Mouse (Mus musculus) heart, postnatal 10 days (tissue): ENCODE data around the gene Olfr702. TPM values are rescaled to one million over a fixed set of nuclear protein-coding genes. Genes with fewer than 3 reads are reported as not detected.
A peak's percentile ranks its signal among the peaks of the same experiment; 100 is the strongest.

ENCODE experiments used
- DNase-seq, 2 experiments: peaks; one replicate each; pipeline ENCODE4 v3.0.0; 2021
- intact Hi-C: fragments of 180-260 bp; cut with DNase I; formaldehyde crosslinking; loops from one replicate; pipeline ENCODE4 v1.15.1; 2025
- total RNA-seq, 2 experiments: library from RNA; stranded (reverse); gene quantifications; 2 replicates each; pipeline ENCODE4 v1.2.3; 2021

Gene Olfr702
- total RNA-seq: not detected

DNA sequence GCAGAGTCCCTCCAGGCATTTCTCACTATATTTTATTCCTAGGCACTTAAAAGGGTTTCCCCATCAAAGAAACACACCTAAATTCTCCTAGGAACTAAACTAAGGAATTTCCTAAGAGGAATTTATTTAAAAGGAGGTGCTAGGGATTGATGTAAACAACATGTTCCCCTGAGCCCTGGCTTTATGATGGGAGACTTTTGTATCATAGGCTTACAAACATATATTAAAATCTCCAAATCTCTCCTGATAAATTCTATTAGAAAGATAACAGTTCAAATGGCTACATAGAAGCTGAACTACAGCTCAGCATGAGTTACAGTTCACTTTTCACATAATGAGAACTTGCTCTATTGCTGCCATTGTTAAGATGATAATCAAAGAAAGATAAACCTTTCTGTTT, at the start of gene Olfr702:
Olfr702 (minus strand) TSS at position 101 of the 400 bp plus-strand sequence.
- intact Hi-C loops: no loop called here

DNA sequence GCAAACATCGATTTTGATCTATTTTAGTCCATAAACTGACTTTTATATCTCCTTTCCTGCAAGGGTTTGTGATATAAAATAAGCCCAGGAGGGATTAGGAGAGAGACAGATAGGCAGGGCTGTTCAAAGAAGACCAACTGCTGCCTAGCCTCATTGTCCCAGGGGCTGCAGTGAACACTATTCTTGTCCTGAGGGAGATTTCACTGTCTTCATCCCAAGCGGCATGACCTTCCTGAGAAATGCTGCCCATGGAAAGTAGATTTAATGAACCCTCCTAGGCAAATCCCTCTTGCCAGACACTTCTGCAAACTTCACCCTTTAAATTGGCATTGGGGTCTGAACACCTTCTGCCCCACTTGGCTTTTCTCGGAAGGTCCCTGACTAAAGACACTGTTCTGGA, 43.1 kb upstream of the Olfr702 start, which contains the start of gene Olfr705:
Olfr705 (minus strand) TSS at position 101 of the 400 bp plus-strand sequence.
- intact Hi-C loops: no loop called here
- no peak for DNase-seq

More for the DNA sequence above, at the start of gene Olfr702:
- no peak for DNase-seq

DNA sequence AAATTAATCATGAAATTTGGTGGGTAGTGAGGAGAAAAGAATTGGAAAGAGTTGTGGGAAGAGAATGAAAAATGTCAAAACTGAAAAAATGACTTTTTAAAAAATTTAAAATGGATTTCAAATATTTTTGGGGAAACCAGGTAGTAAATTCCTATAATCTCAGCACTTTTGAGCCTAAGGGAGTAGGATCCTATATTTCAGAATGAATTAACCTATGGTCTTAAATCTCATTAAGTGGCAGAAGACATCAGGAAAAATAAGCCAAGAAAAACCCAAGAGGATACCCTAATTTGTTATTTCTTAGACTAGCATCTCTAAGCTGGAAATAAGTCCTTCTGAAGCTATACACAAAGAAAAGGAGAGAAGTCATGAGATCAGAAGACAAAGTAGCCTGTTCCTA, 29.2 kb upstream of the Olfr702 start, which contains the start of gene Olfr704:
Olfr704 (plus strand) TSS at position 301 of the 400 bp plus-strand sequence.
- DNase-seq: no peak

DNA sequence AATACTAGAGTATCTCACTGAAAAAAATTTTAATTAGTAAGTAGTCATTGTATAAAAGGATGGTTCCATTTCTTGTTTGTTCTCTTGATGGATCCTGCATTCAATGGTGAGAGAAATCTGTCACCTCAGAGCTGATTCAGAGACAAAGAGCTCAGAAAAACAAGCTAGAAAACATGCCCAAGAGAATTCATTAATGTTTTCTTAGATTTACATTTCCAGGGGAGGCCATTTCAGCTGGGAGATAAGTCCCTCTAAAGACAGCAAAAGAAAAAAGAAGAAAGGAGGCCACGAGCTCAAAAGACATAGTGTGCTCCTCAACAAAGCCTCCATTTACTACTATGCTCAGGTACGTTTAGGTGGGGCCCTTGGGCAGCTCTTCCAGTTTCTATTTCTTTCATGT, 9.4 kb upstream of the Olfr702 start, which contains the start of gene Olfr703:
Olfr703 (plus strand) TSS at position 301 of the 400 bp plus-strand sequence.
- no peak for DNase-seq
- intact Hi-C loops: no loop called here

More for the DNA sequence above, 29.2 kb upstream of the Olfr702 start, which contains the start of gene Olfr704:
- intact Hi-C loops: no loop called here

DNA sequence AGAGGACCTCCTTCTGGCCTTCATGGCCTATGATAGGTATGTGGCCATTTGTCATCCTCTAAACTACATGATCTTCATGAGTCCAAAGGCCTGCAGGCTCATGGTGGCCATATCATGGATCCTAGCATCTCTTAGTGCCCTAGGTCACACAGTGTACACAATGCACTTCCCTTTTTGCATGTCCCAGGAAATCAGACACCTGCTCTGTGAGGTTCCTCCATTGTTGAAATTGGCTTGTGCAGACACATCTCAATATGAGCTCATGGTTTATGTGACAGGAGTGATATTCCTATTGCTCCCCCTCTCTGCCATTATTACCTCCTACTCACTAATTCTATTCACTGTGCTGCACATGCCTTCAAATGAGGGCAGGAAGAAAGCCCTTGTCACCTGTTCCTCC, 15.3 kb downstream of the Olfr702 start:
- DNase-seq: no peak
- intact Hi-C loops: no loop called here

DNA sequence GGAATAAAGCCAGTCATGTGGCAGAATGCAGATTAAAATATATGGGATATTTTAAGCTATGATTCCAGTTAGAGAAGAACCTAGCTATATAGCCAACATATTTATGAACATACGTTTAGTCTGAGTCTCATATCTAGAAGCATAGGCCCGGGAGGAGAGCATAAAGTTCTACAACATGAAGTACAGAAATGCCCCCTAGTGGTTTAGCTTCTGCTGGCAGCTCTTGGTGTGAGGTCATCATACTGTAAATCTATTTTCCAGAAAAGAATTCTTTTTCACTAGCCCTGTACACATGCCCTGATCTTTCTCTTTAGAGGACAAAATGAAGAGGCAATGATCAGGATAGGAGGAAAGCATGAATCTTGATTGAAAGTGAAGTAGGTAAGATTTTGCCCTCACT, 17.9 kb downstream of the Olfr702 start:
- DNase-seq: peak in 1 of 2 experiments; percentile 9
- intact Hi-C loops: no loop called here

DNA sequence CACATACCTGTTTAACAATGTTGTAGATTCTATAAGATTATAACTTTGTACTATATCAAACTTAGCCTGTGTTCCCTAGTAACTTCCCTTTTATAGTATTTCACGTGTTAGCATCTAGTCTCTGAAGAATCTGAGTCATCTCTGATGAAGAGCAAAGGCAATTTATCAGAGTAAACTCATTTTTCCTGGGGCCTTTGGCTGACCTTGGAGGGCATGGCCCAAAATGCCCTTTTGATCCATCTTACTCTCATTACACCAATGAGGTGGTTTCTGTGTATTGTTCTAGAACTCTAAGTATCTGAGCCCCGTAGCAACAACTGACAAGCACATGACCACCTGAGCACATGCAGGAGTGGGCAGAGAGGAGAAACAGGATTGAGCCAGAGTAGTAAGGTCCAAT, 19.9 kb downstream of the Olfr702 start, which contains the start of gene Olfr701:
Olfr701 (plus strand) TSS at position 301 of the 400 bp plus-strand sequence.
- intact Hi-C loops: no loop called here
- DNase-seq: no peak

DNA sequence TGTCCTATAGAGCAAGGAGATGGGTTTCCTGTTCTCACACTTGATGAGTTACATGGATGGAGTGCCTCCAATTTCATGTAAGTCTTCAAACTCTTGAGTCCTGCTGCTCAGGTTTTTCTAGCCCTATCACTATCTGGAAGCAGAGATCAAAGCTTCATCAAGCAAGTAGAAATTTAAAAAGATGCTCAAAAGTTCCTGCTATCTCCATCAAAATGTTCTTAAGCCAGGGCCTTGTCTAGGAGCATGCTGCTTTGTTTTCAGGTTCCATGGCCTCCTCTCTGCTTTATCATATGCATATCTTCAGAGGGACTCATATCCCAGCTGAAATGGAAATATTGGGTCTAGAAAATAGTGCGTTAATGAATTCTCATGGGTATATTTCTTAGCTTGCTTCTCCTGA, 25.0 kb downstream of the Olfr702 start, which contains the start of gene Olfr700:
Olfr700 (minus strand) TSS at position 101 of the 400 bp plus-strand sequence.
- intact Hi-C loops: no loop called here
- no peak for DNase-seq

DNA sequence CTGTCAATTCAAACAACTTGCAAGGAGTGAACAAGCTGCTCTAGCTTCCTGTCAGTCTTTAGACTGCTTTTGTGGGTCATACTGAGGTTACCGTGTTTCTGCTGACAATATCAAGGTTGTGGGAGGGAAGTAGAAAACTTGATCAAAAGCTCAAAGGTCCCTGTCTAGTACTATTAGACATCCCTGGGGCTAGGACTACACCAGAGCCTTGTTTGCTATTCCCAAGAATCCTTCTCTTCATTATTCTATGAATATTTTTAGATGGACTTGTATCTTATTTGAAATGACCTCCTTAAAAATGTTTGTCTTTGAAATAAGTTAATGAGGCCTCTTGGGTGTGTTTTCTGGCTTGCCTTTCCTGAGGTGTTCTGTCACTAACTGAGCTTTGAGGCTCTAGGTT, 40.6 kb downstream of the Olfr702 start, which contains the start of gene Olfr699:
Olfr699 (minus strand) TSS at position 101 of the 400 bp plus-strand sequence.
- DNase-seq: no peak
- intact Hi-C loops: no loop called here

DNA sequence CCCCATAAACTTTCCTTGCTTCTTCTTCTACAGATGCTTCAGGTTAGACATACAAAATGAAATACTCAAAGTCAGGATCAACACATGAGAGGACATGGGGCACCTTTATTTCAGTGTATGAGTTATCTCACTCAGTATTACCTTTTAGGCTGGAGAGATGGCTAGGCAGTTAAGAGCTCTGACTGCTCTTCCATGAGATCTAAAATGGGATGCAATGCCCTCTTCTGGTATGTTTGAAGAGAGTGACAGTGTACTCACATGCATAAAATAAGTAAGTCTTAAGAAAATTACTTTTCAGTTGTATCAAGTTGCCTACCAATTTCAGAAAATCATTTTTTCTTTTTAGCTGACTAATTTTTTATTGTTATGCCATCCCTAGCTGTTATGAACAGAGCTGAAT, 45.4 kb downstream of the Olfr702 start:
- DNase-seq: no peak
- intact Hi-C loops: no loop called here

Other genes starting within 250 kb of the Olfr702 start
- gene Olfr693, start 153.3 kb downstream of the Olfr702 start, total RNA-seq: not detected
- gene Olfr694, start 142.1 kb downstream of the Olfr702 start, total RNA-seq: not detected
- not detected for gene Olfr695, start 117.5 kb downstream of the Olfr702 start, total RNA-seq
- not detected for gene Olfr697, start 91.5 kb downstream of the Olfr702 start, total RNA-seq
- not detected for gene Olfr698, start 78.5 kb downstream of the Olfr702 start, total RNA-seq
- gene Olfr699, start 40.7 kb downstream of the Olfr702 start, total RNA-seq: not detected
- gene Olfr700, start 25.1 kb downstream of the Olfr702 start, total RNA-seq: not detected
- not detected for gene Olfr701, start 19.8 kb downstream of the Olfr702 start, total RNA-seq
- not detected for gene Olfr703, start 9.5 kb upstream of the Olfr702 start, total RNA-seq
- gene Olfr704, start 29.3 kb upstream of the Olfr702 start, total RNA-seq: not detected
- gene Olfr705, start 43.0 kb upstream of the Olfr702 start, total RNA-seq: not detected
- gene Olfr706, start 54.3 kb upstream of the Olfr702 start, total RNA-seq: not detected
- gene Olfr707, start 67.3 kb upstream of the Olfr702 start, total RNA-seq: not detected
- not detected for gene Olfr1532-ps1, start 74.1 kb upstream of the Olfr702 start, total RNA-seq
- gene Olfr709-ps1, start 98.3 kb upstream of the Olfr702 start, total RNA-seq: not detected
- not detected for gene Olfr710, start 114.4 kb upstream of the Olfr702 start, total RNA-seq
- gene Olfr6, start 130.0 kb upstream of the Olfr702 start, total RNA-seq: not detected
- gene Olfr711, start 141.6 kb upstream of the Olfr702 start, total RNA-seq: not detected
- not detected for gene Olfr2, start 172.2 kb upstream of the Olfr702 start, total RNA-seq
- not detected for gene Olfr713, start 197.3 kb upstream of the Olfr702 start, total RNA-seq
- not detected for gene Olfr714, start 237.1 kb upstream of the Olfr702 start, total RNA-seq